Mouse (Mus musculus): ENCODE measurements at regions not wholly inside any gene's neighbourhood (a gene's known extent, or its start where the extent isn't known, plus 50 kb on each side); places are given as distances from the start of the nearest gene placed in this dataset.
"Not testable (repeated sequence)": the region's sequence is repeated elsewhere in the genome, so short reads cannot be mapped to it uniquely, and the experiment has no call there.

DNA sequence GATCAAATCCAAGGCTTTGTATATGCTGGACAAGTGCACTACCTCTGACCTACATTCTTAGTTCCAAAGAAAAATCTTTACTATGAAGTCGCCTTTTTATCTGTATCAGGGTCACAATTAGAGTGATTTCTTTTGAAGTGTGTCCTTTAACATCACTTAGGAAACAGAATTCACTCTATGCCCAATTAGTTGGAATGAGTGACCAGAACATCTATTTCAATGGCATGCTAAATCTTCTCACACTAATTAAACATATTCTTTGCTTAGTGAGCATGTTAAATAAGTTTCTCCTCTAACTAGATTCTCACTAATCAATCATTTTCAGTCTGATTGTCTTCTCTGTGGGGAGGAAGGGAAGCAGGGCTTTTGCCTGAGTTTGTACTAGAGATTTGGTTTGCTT, 84.9 kb downstream of the Arl6ip6 start:
- DNase-seq (ENCODE audit: low spot score in 2 of 2): no peak

GRCm38 (mm10) chr2:53301712-53302423, 110.3 kb downstream of the Arl6ip6 start:
- no peak for DNase-seq (ENCODE audit: low spot score in 2 of 2)

GRCm38 (mm10) chr2:53330680-53331079, 139.2 kb downstream of the Arl6ip6 start:
- peak; percentile 35 to 43 for DNase-seq (ENCODE audit: low spot score in 2 of 2)

GRCm38 (mm10) chr2:53359026-53359425, 167.5 kb downstream of the Arl6ip6 start:
- no peak for DNase-seq (ENCODE audit: low spot score in 2 of 2)

- no peak for DNase-seq (ENCODE audit: low spot score in 2 of 2)
Measured at GRCm38 (mm10) chr2:53382348-53382747, 190.8 kb downstream of the Arl6ip6 start.

GRCm38 (mm10) chr2:53384545-53385176, 193.1 kb downstream of the Arl6ip6 start:
- no peak for DNase-seq (ENCODE audit: low spot score in 2 of 2)

DNA sequence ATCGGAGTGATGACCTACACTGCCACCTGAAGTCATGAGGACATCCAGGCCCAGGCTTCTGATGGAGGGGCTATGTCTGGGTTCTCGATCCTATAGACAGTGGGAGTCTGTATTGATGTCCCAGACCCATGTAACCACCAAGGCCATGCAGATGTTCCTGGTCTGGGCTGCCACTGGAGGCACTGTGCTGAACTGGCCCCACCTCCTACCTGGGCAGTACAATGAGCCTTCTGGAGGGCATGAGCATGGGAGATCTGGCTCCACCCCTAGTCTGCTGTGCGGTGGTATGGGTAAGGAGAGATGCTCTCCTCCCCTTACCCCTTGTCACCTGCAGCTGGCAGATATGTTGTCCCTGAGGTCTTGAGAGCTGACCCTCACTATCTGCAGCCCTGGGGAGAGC, 197.1 kb downstream of the Arl6ip6 start:
- DNase-seq (ENCODE audit: low spot score in 2 of 2): no peak

DNA sequence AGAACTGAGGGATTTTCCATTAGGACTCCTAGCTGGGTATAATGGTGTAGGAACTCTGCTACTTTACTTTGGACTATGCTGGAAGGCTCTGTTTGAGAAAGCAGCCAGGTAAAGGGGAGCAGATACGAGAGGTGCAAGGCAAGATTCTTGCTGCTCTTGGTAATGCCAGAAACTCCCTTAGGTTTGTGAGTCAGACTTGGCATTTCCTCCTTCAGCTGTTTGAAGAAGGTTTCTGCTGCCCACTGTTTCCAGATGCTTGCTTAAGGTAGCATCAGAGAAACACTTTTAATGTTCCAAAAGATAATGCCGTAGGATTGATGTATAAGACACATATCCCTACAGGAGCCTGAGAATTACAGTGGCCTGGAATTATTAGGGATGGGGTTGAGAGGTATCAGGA, 222.9 kb downstream of the Arl6ip6 start:
- DNase-seq (ENCODE audit: low spot score in 2 of 2): no peak

GRCm38 (mm10) chr2:53437046-53437815, 245.7 kb downstream of the Arl6ip6 start:
- peak; percentile 10 to 16 for DNase-seq (ENCODE audit: low spot score in 2 of 2)

DNA sequence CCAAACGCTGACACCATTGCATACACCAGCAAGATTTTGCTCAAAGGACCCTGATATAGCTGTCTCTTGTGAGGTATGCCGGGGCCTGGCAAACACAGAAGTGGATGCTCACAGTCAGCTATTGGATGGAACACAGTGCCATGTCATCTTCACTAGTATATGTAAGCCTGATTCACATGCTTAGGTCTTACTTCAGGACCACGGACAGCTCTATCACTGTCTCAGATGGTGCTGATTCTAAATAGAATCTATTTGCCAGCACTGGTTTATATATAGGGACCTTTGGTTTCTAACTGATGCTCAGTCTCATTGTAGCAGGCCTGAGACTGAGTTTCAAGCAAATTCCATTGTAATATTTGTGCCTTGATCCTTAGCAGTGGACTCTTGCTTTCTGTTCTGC, 248.8 kb downstream of the Arl6ip6 start:
- not testable (repeated sequence) for DNase-seq (ENCODE audit: low spot score in 2 of 2)

GRCm38 (mm10) chr2:53460265-53460664, 268.7 kb downstream of the Arl6ip6 start:
- no peak for DNase-seq (ENCODE audit: low spot score in 2 of 2)

DNA sequence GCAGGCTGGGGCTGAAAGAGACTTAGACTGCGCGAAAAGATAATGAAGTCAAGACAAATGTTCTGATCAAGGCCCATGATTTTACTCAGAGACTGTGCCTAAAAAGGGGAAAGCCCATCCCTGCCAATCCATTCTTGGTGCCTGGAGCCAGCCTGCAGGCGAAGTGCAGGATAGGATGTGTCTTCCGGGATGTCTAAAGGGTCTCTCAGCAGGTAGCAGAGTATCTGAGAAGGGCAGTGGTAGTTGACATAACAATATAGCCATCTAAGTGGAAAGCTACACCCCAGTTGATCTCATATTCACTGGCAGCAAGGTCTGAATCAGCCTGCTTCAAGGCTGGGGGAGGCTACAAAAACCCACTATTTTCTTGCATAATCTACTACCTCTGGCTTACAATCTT, 282.9 kb downstream of the Arl6ip6 start:
- DNase-seq (ENCODE audit: low spot score in 2 of 2): no peak

DNA sequence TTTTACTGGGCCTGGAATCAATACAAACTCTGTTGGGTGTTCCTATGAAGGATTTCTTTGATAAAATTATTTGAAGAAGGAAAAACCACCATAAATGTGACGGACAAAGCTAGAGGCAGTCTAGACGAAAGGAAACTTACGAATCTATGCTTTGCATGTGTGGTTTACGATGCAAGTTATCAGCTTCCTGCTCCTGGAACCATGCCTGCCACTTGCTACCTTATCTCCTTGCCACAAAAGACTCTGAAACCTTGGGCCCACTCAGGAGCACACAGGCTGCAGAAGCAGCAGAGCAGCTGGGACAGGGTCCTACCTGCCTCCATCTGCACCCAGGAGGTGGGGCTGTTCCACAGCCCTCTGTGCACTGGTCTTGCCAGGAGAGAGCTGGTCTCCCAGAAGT, 287.5 kb downstream of the Arl6ip6 start:
- not testable (repeated sequence) for DNase-seq (ENCODE audit: low spot score in 2 of 2)

GRCm38 (mm10) chr2:53488301-53488700, 296.8 kb downstream of the Arl6ip6 start:
- no peak for DNase-seq (ENCODE audit: low spot score in 2 of 2)

DNA sequence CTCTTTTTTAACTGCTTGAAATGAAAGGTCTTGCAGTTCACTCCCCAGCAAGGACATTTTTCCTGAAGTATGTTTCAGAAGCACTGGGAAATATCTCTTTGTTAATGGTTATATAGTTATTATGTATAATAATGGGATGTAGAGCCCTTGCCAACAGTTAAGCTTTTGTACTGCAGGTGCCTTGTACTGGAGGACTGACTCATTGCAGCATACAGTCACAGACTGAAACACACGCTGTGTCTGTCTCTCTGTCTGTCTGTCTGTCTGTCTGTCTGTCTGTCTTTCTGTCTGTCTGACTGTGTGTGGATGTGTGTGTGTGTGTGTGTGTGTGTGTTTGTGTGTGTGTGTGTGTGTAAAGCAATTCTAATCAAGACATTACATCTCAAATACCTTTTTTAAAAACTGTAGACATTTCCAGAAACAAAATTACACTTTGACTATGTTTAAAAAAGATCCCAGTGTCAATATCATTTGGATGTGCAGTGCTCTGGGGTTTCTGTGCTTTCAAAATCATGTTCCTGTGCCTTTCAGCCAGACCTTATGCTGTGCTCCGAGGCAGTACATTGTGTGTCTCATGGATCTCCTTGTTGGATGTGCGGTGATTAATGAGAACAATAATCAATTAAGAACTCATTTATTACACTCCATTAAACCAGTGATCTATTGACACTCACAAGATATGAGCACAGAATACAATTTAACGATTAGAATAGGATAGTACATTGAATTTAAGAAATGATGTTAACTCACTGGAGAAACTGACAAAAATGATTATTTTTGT, 299.5 kb downstream of the Arl6ip6 start:
- DNase-seq (ENCODE audit: low spot score in 2 of 2): no peak

- DNase-seq (ENCODE audit: low spot score in 2 of 2): no peak
Measured at GRCm38 (mm10) chr2:53492788-53493187, 301.3 kb downstream of the Arl6ip6 start.

GRCm38 (mm10) chr2:53501657-53502274, 310.2 kb downstream of the Arl6ip6 start:
- peak; percentile 4 to 6 for DNase-seq (ENCODE audit: low spot score in 2 of 2)

GRCm38 (mm10) chr2:53502275-53502667, 310.7 kb downstream of the Arl6ip6 start:
- no peak for DNase-seq (ENCODE audit: low spot score in 2 of 2)

GRCm38 (mm10) chr2:53542097-53542496, 350.6 kb downstream of the Arl6ip6 start:
- no peak for DNase-seq (ENCODE audit: low spot score in 2 of 2)

DNA sequence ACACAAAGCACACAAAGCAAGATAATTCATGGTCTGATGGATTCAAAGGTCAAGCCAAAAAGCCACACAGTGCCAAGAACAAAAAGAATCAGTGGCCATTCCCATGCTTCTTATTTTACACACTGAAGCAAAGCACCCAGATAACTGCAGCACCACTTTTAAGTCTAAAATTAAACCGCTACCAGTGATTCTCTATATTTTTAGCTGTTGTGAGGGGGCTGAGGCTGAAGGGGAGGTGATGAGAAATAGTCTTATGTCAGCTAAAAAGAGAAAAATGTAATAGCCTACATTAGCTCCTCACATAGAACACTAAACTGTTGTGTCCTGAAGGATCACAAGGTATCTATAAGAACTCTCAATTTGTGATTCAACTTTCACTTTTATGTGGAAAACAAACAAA, 382.5 kb downstream of the Arl6ip6 start:
- DNase-seq (ENCODE audit: low spot score in 2 of 2): peak in 1 of 2 experiments; percentile 17

- DNase-seq (ENCODE audit: low spot score in 2 of 2): no peak
Measured at GRCm38 (mm10) chr2:53605829-53606228, 414.3 kb downstream of the Arl6ip6 start.

Data from frontal cortex, postnatal 36 days (tissue).